Mouse (Mus musculus): ENCODE results near the gene Hoxc9. TPM values are rescaled to one million over a fixed set of nuclear protein-coding genes. Genes with fewer than 3 reads are reported as not detected.

Gene Hoxc9
- polyA plus RNA-seq, 1 experiment: 5.5 TPM

GRCm38 (mm10) chr15:102992206-102992605 lies 16.0 kb downstream of the Hoxc9 start:
- 44% methylated on average over 11 of the region's 11 CpGs for WGBS
- H3K4me3 ChIP-seq (ENCODE audit: insufficient read depth, low read depth, low read length): peak overlapping the region; percentile 10
- H3K36me3 ChIP-seq (ENCODE audit: control insufficient read depth, insufficient read depth, low read length): no peaks in the 10 kb centered on the region
- TF ChIP-seq CTCF (conservative IDR thresholded peaks at IDR 0.05; ENCODE audit: insufficient read depth, insufficient read length, low read depth, low read length) (no peak), POLR2A (IDR thresholded peaks at IDR 0.05; ENCODE audit: low read depth, low read length) (no peak)
- H3K4me1 ChIP-seq (ENCODE audit: control insufficient read depth, insufficient read depth, low read length): 0 out of 2 replicates have a peak, but pooled peaks cover 2% of the 10 kb centered on the region
- no peak for DNase-seq
- no peaks in the 10 kb centered on the region for H3K27me3 ChIP-seq (replicated peaks; ENCODE audit: control insufficient read depth, insufficient read depth, low read length)
- peak overlapping the region; percentile 47 for H3K27ac ChIP-seq (ENCODE audit: insufficient read depth, low read depth, low read length)

DNA sequence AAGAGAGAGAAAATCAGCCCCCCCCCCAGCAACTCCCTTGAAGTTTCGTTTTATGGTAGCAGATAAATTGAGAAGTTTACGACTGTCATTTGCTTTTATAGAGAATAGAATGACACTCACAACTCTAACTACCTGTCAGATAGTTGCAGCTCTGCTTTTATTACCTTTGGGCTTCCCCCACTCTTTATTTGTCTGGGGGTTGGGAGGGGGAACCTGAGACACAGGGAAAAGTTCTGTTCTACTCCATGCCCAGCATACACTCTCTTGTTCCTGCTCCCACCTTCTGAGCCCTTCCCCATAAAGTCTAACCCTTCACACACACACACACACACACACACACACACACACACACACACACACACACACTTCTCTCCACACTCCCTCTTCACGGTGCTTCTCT lies 16.6 kb downstream of the Hoxc9 start:
- DNase-seq: no peak
- Histone ChIP-seq H3K4me1 (ENCODE audit: control insufficient read depth, insufficient read depth, low read length) (no peaks in the 10 kb centered on the region), H3K27me3 (replicated peaks; ENCODE audit: control insufficient read depth, insufficient read depth, low read length) (no peaks in the 10 kb centered on the region), H3K4me3 (ENCODE audit: insufficient read depth, low read depth, low read length) (no peak overlapping the region), H3K36me3 (ENCODE audit: control insufficient read depth, insufficient read depth, low read length) (no peaks in the 10 kb centered on the region), H3K27ac (ENCODE audit: insufficient read depth, low read depth, low read length) (no peak overlapping the region; the same call in 1 of the 2 replicates)
- 41% methylated on average over 3 of the region's 3 CpGs for WGBS
- no peak for TF ChIP-seq CTCF (conservative IDR thresholded peaks at IDR 0.05; ENCODE audit: insufficient read depth, insufficient read length, low read depth, low read length)
- TF ChIP-seq POLR2A (IDR thresholded peaks at IDR 0.05; ENCODE audit: low read depth, low read length): no peak

GRCm38 (mm10) chr15:102996548-102996947 lies 20.3 kb downstream of the Hoxc9 start:
- no peaks in the 10 kb centered on the region for H3K36me3 ChIP-seq (ENCODE audit: control insufficient read depth, insufficient read depth, low read length)
- no peak overlapping the region for H3K27ac ChIP-seq (ENCODE audit: insufficient read depth, low read depth, low read length)
- H3K4me1 ChIP-seq (ENCODE audit: control insufficient read depth, insufficient read depth, low read length): peaks cover 4% of the 10 kb centered on the region; the same call in 1 of the 2 replicates
- H3K27me3 ChIP-seq (replicated peaks; ENCODE audit: control insufficient read depth, insufficient read depth, low read length): no peaks in the 10 kb centered on the region
- no peak for DNase-seq
- no peak overlapping the region for H3K4me3 ChIP-seq (ENCODE audit: insufficient read depth, low read depth, low read length)
- WGBS: 41% methylated on average over 9 of the region's 9 CpGs
- TF ChIP-seq CTCF (conservative IDR thresholded peaks at IDR 0.05; ENCODE audit: insufficient read depth, insufficient read length, low read depth, low read length): no peak
- TF ChIP-seq POLR2A (IDR thresholded peaks at IDR 0.05; ENCODE audit: low read depth, low read length): no peak

DNA sequence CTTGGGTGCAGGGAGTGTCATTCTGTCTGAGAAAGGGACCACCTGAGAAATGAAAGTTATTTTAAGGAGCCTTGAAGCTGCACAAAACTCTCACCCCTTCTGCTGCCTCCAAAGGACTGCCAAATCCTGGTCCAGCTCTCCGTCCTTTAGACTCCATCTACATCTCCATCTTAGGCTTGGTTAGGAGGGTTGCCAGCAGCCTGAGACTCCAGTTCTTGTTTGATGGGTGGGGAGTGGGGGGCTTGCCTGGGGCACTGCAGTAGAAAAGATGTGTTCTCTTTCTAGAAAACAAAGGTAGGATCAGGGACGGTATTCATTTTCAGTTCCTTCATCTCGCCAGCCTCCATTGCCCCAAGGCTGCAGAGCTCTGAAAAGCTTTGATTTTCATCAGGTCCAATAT lies 21.2 kb downstream of the Hoxc9 start:
- peak; percentile 15 for DNase-seq
- peak overlapping the region; percentile 78 for H3K4me3 ChIP-seq (ENCODE audit: insufficient read depth, low read depth, low read length)
- H3K36me3 ChIP-seq (ENCODE audit: control insufficient read depth, insufficient read depth, low read length): no peaks in the 10 kb centered on the region
- TF ChIP-seq CTCF (conservative IDR thresholded peaks at IDR 0.05; ENCODE audit: insufficient read depth, insufficient read length, low read depth, low read length) (no peak), POLR2A (IDR thresholded peaks at IDR 0.05; ENCODE audit: low read depth, low read length) (no peak)
- H3K4me1 ChIP-seq (ENCODE audit: control insufficient read depth, insufficient read depth, low read length): peaks cover 10% of the 10 kb centered on the region
- 34% methylated on average over 3 of the region's 3 CpGs for WGBS
- H3K27me3 ChIP-seq (replicated peaks; ENCODE audit: control insufficient read depth, insufficient read depth, low read length): no peaks in the 10 kb centered on the region
- peak overlapping the region; percentile 64; the same call in 1 of the 2 replicates for H3K27ac ChIP-seq (ENCODE audit: insufficient read depth, low read depth, low read length)

- no peaks in the 10 kb centered on the region for H3K36me3 ChIP-seq (ENCODE audit: control insufficient read depth, insufficient read depth, low read length)
- DNase-seq: peak; percentile 84
- H3K27me3 ChIP-seq (replicated peaks; ENCODE audit: control insufficient read depth, insufficient read depth, low read length): no peaks in the 10 kb centered on the region
- WGBS: 3% methylated on average over 19 of the region's 19 CpGs
- peak within 1 kb of the TSS; percentile 78 for H3K4me3 ChIP-seq (ENCODE audit: insufficient read depth, low read depth, low read length)
- no peak for TF ChIP-seq POLR2A (IDR thresholded peaks at IDR 0.05; ENCODE audit: low read depth, low read length)
- TF ChIP-seq CTCF (conservative IDR thresholded peaks at IDR 0.05; ENCODE audit: insufficient read depth, insufficient read length, low read depth, low read length): no peak
- H3K27ac ChIP-seq (ENCODE audit: insufficient read depth, low read depth, low read length): peak within 1 kb of the TSS; percentile 95
- peaks cover 14% of the 10 kb centered on the region for H3K4me1 ChIP-seq (ENCODE audit: control insufficient read depth, insufficient read depth, low read length)
Measured at GRCm38 (mm10) chr15:102997939-102998355, 21.7 kb downstream of the Hoxc9 start, which contains the start of gene Hoxc6. Hoxc6 (plus strand) TSS chr15:102998257.

DNA sequence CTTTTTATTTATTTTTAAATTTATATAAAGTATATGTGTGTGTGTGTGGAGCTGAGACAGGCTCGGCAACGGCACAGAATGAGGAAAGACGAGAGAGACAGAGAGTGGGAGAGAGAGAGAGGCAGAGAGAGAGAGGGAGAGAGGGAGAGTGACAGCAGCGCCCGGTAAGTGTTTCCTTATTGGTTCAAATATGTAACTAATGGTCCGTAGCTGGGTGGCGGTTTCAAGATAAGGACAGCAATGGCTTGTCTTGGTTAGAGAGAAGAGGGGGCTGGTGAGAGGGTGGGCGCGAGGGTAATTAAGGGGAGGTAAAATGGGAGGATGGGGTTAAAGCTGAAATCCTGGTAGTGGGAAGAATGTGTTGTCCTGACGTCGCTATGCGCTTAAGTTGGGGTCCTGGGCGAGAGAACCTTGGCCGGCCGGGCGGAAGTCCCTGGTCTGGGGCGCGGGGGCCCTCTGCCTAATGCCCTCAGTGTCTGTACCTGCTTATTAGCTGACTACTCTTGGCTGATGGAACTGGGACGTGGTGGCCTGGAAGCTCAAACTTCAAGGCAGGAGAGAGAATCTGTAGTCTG lies 22.5 kb downstream of the Hoxc9 start:
- peak; percentile 41 for DNase-seq
- 2% methylated on average over 19 of the region's 19 CpGs for WGBS
- TF ChIP-seq CTCF (conservative IDR thresholded peaks at IDR 0.05; ENCODE audit: insufficient read depth, insufficient read length, low read depth, low read length) (no peak), POLR2A (IDR thresholded peaks at IDR 0.05; ENCODE audit: low read depth, low read length) (no peak)
- Histone ChIP-seq H3K4me1 (ENCODE audit: control insufficient read depth, insufficient read depth, low read length) (peaks cover 18% of the 10 kb centered on the region), H3K36me3 (ENCODE audit: control insufficient read depth, insufficient read depth, low read length) (no peaks in the 10 kb centered on the region), H3K27ac (ENCODE audit: insufficient read depth, low read depth, low read length) (peak overlapping the region; percentile 95), H3K4me3 (ENCODE audit: insufficient read depth, low read depth, low read length) (peak overlapping the region; percentile 78), H3K27me3 (replicated peaks; ENCODE audit: control insufficient read depth, insufficient read depth, low read length) (no peaks in the 10 kb centered on the region)

- Histone ChIP-seq H3K27me3 (replicated peaks; ENCODE audit: control insufficient read depth, insufficient read depth, low read length) (no peaks in the 10 kb centered on the region), H3K27ac (ENCODE audit: insufficient read depth, low read depth, low read length) (peak overlapping the region; percentile 95), H3K4me3 (ENCODE audit: insufficient read depth, low read depth, low read length) (peak overlapping the region; percentile 78), H3K4me1 (ENCODE audit: control insufficient read depth, insufficient read depth, low read length) (peaks cover 18% of the 10 kb centered on the region), H3K36me3 (ENCODE audit: control insufficient read depth, insufficient read depth, low read length) (no peaks in the 10 kb centered on the region)
- WGBS: 1% methylated on average over 32 of the region's 33 CpGs
- TF ChIP-seq CTCF (conservative IDR thresholded peaks at IDR 0.05; ENCODE audit: insufficient read depth, insufficient read length, low read depth, low read length) (no peak), POLR2A (IDR thresholded peaks at IDR 0.05; ENCODE audit: low read depth, low read length) (no peak)
- peak; percentile 94 for DNase-seq
Measured at GRCm38 (mm10) chr15:102999183-102999831, 23.1 kb downstream of the Hoxc9 start.
